Mouse (Mus musculus): ENCODE results near the gene Cenpk.
"Not testable (repeated sequence)": the region's sequence is repeated elsewhere in the genome, so short reads cannot be mapped to it uniquely, and the experiment has no call there.

Cenpk gene

GRCm38 (mm10) chr13:104228384-104229066 lies at the start of gene Cenpk, which contains the start of gene Ppwd1:
Gene Cenpk (plus strand): TSS chr13:104228611.
Gene Ppwd1 (minus strand): TSS chr13:104228843.
- in situ Hi-C loops (cut with MboI; ENCODE audit: low sequenced_read_pairs) = no loop called here

DNA sequence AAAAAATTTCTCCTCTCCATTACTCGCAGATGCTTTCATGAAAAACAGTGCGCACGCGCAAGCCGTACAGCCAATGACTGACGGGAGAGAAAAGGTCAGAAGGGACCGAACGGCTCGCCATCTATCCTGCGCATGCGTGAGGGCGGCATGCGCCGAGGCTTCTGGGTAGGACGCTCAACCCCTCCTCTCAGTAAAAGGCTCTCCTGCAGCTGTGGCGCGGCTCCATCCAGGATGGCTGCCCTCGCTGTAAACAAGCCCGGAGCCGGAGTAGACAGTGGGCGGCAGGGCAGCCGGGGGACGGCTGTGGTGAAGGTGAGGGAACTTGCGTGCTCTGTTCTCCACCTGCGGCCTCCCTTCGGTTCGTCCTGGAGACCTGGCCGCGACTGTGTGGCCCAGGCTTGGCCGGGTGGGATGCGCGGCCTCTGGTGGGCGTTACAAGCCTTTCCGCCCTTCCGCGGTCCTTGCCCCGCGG lies 49.7 kb upstream of the Cenpk start, which contains the start of gene Trim23:
Gene Trim23, plus strand, starts transcription at position 148 of the 472 bp plus-strand sequence.
- in situ Hi-C loops (cut with MboI; ENCODE audit: low sequenced_read_pairs) = no loop called here

DNA sequence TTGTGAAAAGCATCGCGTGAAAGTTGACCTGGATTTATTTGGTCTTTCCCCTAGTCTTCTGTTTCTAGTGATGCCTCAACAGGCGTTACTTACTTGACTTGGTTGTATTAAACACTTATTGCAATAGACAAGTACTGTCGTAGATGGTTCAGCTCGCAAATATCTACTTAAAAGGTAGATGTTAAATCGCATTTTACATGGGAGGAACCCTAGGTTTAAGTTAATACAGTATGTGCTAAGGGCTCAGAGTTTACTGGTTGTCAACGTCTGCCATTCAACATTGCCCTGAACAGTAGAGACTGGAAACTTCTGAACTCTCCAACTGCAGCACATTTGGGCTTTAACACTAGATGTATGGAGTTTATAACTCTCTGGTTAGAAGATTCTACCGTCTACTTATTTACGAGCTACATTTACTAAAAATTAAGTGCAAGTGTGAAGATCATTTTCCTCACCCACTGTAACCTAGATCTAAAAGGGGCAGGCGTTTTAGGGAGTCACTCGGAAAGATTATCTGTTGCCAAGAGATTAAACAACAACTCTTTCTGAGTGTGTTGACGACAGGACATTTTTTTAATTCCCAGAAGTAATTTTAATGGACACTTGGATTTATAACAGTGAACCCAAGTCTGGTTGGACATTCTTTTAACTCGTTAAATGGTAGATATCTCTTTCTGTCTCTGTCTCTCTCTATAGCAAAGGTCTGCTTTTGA lies 49.1 kb upstream of the Cenpk start:
- in situ Hi-C loops (cut with MboI; ENCODE audit: low sequenced_read_pairs) = no loop called here

DNA sequence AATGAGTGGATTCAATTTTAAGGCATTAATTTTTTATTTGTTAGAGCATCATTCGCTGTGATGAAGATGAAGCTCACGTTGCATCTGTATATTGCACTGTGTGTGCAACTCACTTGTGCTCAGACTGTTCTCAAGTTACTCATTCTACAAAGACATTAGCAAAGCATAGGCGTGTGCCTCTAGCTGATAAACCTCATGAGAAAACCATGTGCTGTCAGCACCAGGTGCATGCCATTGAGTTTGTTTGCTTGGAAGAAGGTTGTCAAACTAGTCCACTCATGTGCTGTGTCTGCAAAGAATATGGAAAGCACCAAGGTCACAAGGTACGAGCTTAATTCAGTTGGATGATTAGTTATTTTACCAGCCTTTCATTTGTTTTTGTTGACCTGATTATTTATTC lies 41.1 kb upstream of the Cenpk start:
- in situ Hi-C loops (cut with MboI; ENCODE audit: low sequenced_read_pairs) = no loop called here

DNA sequence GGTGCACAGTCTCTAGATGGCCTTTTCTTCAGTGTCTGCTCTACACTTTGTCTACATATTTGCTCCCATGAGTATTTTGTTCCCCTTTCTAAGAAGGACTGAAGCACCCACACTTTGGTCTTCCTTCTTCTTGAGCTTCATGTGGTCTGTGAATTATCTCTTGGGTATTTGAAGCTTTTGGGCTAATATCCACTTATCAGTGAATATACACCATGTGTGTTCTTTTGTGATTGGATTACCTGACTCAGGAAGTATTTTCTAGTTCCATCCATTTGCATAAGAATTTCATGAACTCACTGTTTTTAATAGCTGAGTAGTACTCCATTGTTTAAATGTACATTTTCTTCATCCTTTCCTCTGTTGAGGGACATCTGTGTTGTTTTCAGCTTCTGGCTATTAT lies 32.5 kb upstream of the Cenpk start:
- in situ Hi-C loops (cut with MboI; ENCODE audit: low sequenced_read_pairs) = not testable (repeated sequence)

DNA sequence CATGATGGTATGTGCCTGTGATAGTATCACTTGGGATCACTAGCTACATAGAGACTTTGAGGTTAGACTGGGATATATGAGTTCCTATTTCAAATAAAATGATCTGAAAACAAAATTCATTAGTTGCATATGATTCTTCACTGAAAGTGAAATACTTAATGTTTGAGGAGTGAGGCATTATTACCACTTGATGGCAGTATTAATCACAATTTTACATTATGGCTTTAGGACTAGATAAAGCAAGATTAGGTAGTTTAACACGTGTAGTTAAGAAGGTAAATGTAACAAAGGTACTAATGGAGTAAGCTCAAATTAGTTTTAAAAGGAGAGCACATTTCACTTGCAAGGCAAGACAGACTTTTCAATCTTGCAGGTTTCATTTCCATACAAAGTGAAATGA lies 24.1 kb upstream of the Cenpk start:
- in situ Hi-C loops (cut with MboI; ENCODE audit: low sequenced_read_pairs) = no loop called here

DNA sequence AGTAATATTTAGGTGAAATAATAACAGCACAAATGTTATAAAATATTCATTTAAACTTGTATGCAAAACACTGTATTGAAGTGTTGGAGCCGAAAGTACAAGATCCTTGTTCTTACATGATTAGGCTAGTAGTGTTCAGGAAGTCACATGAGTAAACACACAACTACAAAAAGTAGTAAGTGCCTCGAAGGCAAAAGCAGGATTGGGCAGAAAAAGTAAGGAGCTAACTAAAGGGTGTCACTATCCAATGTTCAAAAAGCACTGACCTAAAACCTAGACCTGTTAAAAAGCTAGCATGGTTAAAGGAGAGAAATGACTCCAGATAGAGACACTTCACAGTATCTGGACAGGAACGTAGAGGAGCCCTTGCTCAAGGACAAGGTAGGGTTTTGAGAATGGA lies 933 bp upstream of the Cenpk start:
- in situ Hi-C loops (cut with MboI; ENCODE audit: low sequenced_read_pairs) = no loop called here

DNA sequence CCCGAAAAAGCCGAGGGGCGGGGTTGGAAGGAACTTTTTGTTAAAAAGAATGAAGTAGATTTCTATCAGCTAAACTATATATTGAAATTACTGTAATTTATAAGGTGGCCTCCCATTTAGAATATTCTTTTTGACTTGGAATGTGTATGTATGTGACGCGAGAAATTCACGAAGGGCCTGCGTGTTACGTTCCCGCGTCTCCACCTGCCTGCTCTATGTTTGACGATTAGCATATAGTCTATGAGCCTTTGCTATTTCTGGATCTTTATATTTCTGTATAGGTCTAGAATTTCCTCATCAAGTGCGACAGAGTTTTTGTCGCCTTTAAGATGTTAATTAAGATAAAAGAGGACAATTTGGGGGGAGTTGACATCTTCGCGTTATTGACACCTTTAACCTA lies 770 bp downstream of the Cenpk start:
- in situ Hi-C loops (cut with MboI; ENCODE audit: low sequenced_read_pairs) = no loop called here

- in situ Hi-C loops (cut with MboI; ENCODE audit: low sequenced_read_pairs) = loop anchor here (25.0 kb wide), 1 partner anchor 678 kb away; no protein-coding TSS in a partner anchor
Measured at GRCm38 (mm10) chr13:104258997-104259396, 30.6 kb downstream of the Cenpk start.

GRCm38 (mm10) chr13:104285031-104285431 lies 56.6 kb downstream of the Cenpk start:
- in situ Hi-C loops (cut with MboI; ENCODE audit: low sequenced_read_pairs) = loop anchor here (10.0 kb wide), 1 partner anchor 500 kb away; no protein-coding TSS in a partner anchor

GRCm38 (mm10) chr13:104285737-104286311 lies 57.4 kb downstream of the Cenpk start:
- in situ Hi-C loops (cut with MboI; ENCODE audit: low sequenced_read_pairs) = loop anchor here (10.0 kb wide), 1 partner anchor 499 kb away; no protein-coding TSS in a partner anchor

- in situ Hi-C loops (cut with MboI; ENCODE audit: low sequenced_read_pairs) = loop anchor here (10.0 kb wide), 1 partner anchor 498 kb away; no protein-coding TSS in a partner anchor
Measured at GRCm38 (mm10) chr13:104286336-104286735, 57.9 kb downstream of the Cenpk start.

DNA sequence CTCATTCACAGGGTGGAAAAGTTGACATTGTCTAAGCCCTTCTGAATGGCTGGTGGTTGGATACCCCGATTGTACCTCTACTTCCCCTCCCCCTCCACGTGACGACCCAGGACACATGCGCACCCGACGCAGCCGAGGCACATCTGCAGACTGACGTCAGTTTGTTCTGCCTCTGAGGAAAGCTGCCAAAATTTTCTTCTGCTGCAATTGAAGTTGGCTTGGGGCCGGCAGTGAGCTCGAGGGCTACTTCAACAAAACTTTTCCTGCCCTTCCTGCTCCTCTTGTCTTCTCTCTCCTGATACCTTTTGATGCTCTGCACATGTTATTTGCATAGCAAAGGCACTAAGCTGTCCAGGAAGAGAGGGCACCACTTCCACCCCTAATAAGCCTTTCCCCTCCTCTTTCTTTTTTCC lies 58.5 kb downstream of the Cenpk start:
- in situ Hi-C loops (cut with MboI; ENCODE audit: low sequenced_read_pairs) = loop anchor here (10.0 kb wide), 1 partner anchor 498 kb away; no protein-coding TSS in a partner anchor

GRCm38 (mm10) chr13:104287366-104288225 lies 59.2 kb downstream of the Cenpk start, which contains the start of gene Adamts6:
Gene Adamts6 (plus strand): TSS chr13:104287835.
- in situ Hi-C loops (cut with MboI; ENCODE audit: low sequenced_read_pairs) = loop anchor here (10.0 kb wide), 1 partner anchor 497 kb away; no protein-coding TSS in a partner anchor

GRCm38 (mm10) chr13:104288226-104288859 lies 59.9 kb downstream of the Cenpk start:
- in situ Hi-C loops (cut with MboI; ENCODE audit: low sequenced_read_pairs) = loop anchor here (10.0 kb wide), 1 partner anchor 496 kb away; no protein-coding TSS in a partner anchor

DNA sequence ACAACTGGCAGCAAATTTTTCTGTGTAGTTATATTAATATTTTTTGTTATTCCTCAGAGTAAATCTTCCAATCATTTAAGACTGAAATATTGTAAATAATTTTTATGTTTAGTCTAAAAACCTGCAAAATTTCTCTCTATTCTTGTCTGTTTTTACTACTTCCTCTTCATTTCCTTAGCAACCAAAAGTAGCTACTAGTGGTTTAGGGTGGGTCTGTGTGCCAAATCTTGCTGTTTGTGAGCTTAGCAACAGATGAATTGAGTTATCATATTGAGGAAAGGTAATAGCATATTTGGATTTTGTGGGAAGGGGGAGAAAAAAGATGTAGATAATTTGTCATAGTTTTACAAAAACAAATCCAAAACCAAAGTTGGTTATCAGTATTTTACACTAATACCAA lies 60.8 kb downstream of the Cenpk start:
- in situ Hi-C loops (cut with MboI; ENCODE audit: low sequenced_read_pairs) = loop anchor here (10.0 kb wide), 1 partner anchor 496 kb away; no protein-coding TSS in a partner anchor

GRCm38 (mm10) chr13:104295472-104295871 lies 67.1 kb downstream of the Cenpk start:
- in situ Hi-C loops (cut with MboI; ENCODE audit: low sequenced_read_pairs) = no loop called here

Data from CH12F3 (cell line).